Mouse (Mus musculus): ENCODE measurements around the gene Hyou1. TPM values are rescaled to one million over a fixed set of nuclear protein-coding genes. Genes with fewer than 3 reads are reported as not detected.
A peak's percentile ranks its signal among the peaks of the same experiment; 100 is the strongest.
"Not testable (repeated sequence)": the region's sequence is repeated elsewhere in the genome, so short reads cannot be mapped to it uniquely, and the experiment has no call there.

Gene Hyou1
- polyA plus RNA-seq, 1 experiment: 114 TPM

- H3K27ac ChIP-seq (ENCODE audit: insufficient read depth, low read length): peak overlapping the region; percentile 54
- peak overlapping the region; percentile 97 for H3K4me3 ChIP-seq (ENCODE audit: low read depth, low read length)
- H3K9ac ChIP-seq (ENCODE audit: low read depth, poor library complexity, severe bottlenecking): peak overlapping the region; percentile 98
- peaks cover 5% of the 10 kb centered on the region for H3K4me1 ChIP-seq (ENCODE audit: control insufficient read depth, insufficient read depth, low read length)
- H3K27me3 ChIP-seq (ENCODE audit: control insufficient read depth, insufficient read depth, low read length, poor library complexity, severe bottlenecking): no peaks in the 10 kb centered on the region
- H3K9me3 ChIP-seq (replicated peaks; ENCODE audit: control insufficient read depth, insufficient read depth, low read length, poor library complexity, severe bottlenecking): no peaks in the 10 kb centered on the region
- TF ChIP-seq POLR2A (IDR thresholded peaks at IDR 0.05; ENCODE audit: insufficient read depth, low read length): no peak
- TF ChIP-seq CTCF (IDR thresholded peaks at IDR 0.05; ENCODE audit: low read depth, low read length): no peak
- TF ChIP-seq EP300 (IDR thresholded peaks at IDR 0.05; ENCODE audit: insufficient read depth, low read depth, low read length): no peak
- H3K36me3 ChIP-seq (ENCODE audit: control insufficient read depth, insufficient read depth, low read length, poor library complexity, severe bottlenecking): peaks cover 21% of the 10 kb centered on the region
These were observed 43.2 kb upstream of the Hyou1 start for GRCm38 (mm10) chr9:44336093-44336406.

GRCm38 (mm10) chr9:44336513-44336912 is 42.8 kb upstream of the Hyou1 start:
- not testable (repeated sequence) for H3K4me1 ChIP-seq (ENCODE audit: control insufficient read depth, insufficient read depth, low read length); H3K9me3 ChIP-seq (replicated peaks; ENCODE audit: control insufficient read depth, insufficient read depth, low read length, poor library complexity, severe bottlenecking); H3K27me3 ChIP-seq (ENCODE audit: control insufficient read depth, insufficient read depth, low read length, poor library complexity, severe bottlenecking)
- Histone ChIP-seq H3K27ac (ENCODE audit: insufficient read depth, low read length) (0 out of 2 replicates have a peak overlapping the region, but pooled peaks have one; percentile 12), H3K9ac (ENCODE audit: low read depth, poor library complexity, severe bottlenecking) (peak overlapping the region; percentile 98), H3K4me3 (ENCODE audit: low read depth, low read length) (peak overlapping the region; percentile 55), H3K36me3 (ENCODE audit: control insufficient read depth, insufficient read depth, low read length, poor library complexity, severe bottlenecking) (peaks cover 21% of the 10 kb centered on the region)

- H3K27me3 ChIP-seq (ENCODE audit: control insufficient read depth, insufficient read depth, low read length, poor library complexity, severe bottlenecking): no peaks in the 10 kb centered on the region
- peaks cover 20% of the 10 kb centered on the region for H3K36me3 ChIP-seq (ENCODE audit: control insufficient read depth, insufficient read depth, low read length, poor library complexity, severe bottlenecking)
- TF ChIP-seq EP300 (IDR thresholded peaks at IDR 0.05; ENCODE audit: insufficient read depth, low read depth, low read length) (no peak), CTCF (IDR thresholded peaks at IDR 0.05; ENCODE audit: low read depth, low read length) (no peak), POLR2A (IDR thresholded peaks at IDR 0.05; ENCODE audit: insufficient read depth, low read length) (no peak)
- H3K4me3 ChIP-seq (ENCODE audit: low read depth, low read length): peak overlapping the region; percentile 55
- H3K9me3 ChIP-seq (replicated peaks; ENCODE audit: control insufficient read depth, insufficient read depth, low read length, poor library complexity, severe bottlenecking): no peaks in the 10 kb centered on the region
- H3K4me1 ChIP-seq (ENCODE audit: control insufficient read depth, insufficient read depth, low read length): peaks cover 5% of the 10 kb centered on the region
- 0 out of 2 replicates have a peak overlapping the region, but pooled peaks have one; percentile 12 for H3K27ac ChIP-seq (ENCODE audit: insufficient read depth, low read length)
- peak overlapping the region; percentile 98 for H3K9ac ChIP-seq (ENCODE audit: low read depth, poor library complexity, severe bottlenecking)
These were observed 42.3 kb upstream of the Hyou1 start for GRCm38 (mm10) chr9:44336964-44337363.

GRCm38 (mm10) chr9:44337436-44338169 is 41.7 kb upstream of the Hyou1 start:
- H3K4me1 ChIP-seq (ENCODE audit: control insufficient read depth, insufficient read depth, low read length): peaks cover 5% of the 10 kb centered on the region
- H3K36me3 ChIP-seq (ENCODE audit: control insufficient read depth, insufficient read depth, low read length, poor library complexity, severe bottlenecking): peaks cover 18% of the 10 kb centered on the region
- H3K4me3 ChIP-seq (ENCODE audit: low read depth, low read length): peak overlapping the region; percentile 55
- no peaks in the 10 kb centered on the region for H3K9me3 ChIP-seq (replicated peaks; ENCODE audit: control insufficient read depth, insufficient read depth, low read length, poor library complexity, severe bottlenecking)
- H3K9ac ChIP-seq (ENCODE audit: low read depth, poor library complexity, severe bottlenecking): peak overlapping the region; percentile 98
- 0 out of 2 replicates have a peak overlapping the region, but pooled peaks have one; percentile 12 for H3K27ac ChIP-seq (ENCODE audit: insufficient read depth, low read length)
- TF ChIP-seq POLR2A (IDR thresholded peaks at IDR 0.05; ENCODE audit: insufficient read depth, low read length) (no peak), CTCF (IDR thresholded peaks at IDR 0.05; ENCODE audit: low read depth, low read length) (no peak), EP300 (IDR thresholded peaks at IDR 0.05; ENCODE audit: insufficient read depth, low read depth, low read length) (no peak)
- H3K27me3 ChIP-seq (ENCODE audit: control insufficient read depth, insufficient read depth, low read length, poor library complexity, severe bottlenecking): no peaks in the 10 kb centered on the region

- Histone ChIP-seq H3K36me3 (ENCODE audit: control insufficient read depth, insufficient read depth, low read length, poor library complexity, severe bottlenecking) (peaks cover 18% of the 10 kb centered on the region), H3K4me1 (ENCODE audit: control insufficient read depth, insufficient read depth, low read length) (peaks cover 3% of the 10 kb centered on the region), H3K4me3 (ENCODE audit: low read depth, low read length) (no peak overlapping the region), H3K27ac (ENCODE audit: insufficient read depth, low read length) (no peak overlapping the region), H3K27me3 (ENCODE audit: control insufficient read depth, insufficient read depth, low read length, poor library complexity, severe bottlenecking) (no peaks in the 10 kb centered on the region), H3K9ac (ENCODE audit: low read depth, poor library complexity, severe bottlenecking) (no peak overlapping the region), H3K9me3 (replicated peaks; ENCODE audit: control insufficient read depth, insufficient read depth, low read length, poor library complexity, severe bottlenecking) (no peaks in the 10 kb centered on the region)
- TF ChIP-seq POLR2A (IDR thresholded peaks at IDR 0.05; ENCODE audit: insufficient read depth, low read length) (no peak), CTCF (IDR thresholded peaks at IDR 0.05; ENCODE audit: low read depth, low read length) (no peak), EP300 (IDR thresholded peaks at IDR 0.05; ENCODE audit: insufficient read depth, low read depth, low read length) (no peak)
These were observed 40.7 kb upstream of the Hyou1 start for GRCm38 (mm10) chr9:44338574-44338973.

- Histone ChIP-seq H3K4me3 (ENCODE audit: low read depth, low read length) (no peak overlapping the region), H3K36me3 (ENCODE audit: control insufficient read depth, insufficient read depth, low read length, poor library complexity, severe bottlenecking) (peaks cover 7% of the 10 kb centered on the region), H3K9ac (ENCODE audit: low read depth, poor library complexity, severe bottlenecking) (no peak overlapping the region), H3K4me1 (ENCODE audit: control insufficient read depth, insufficient read depth, low read length) (peaks cover 5% of the 10 kb centered on the region), H3K27me3 (ENCODE audit: control insufficient read depth, insufficient read depth, low read length, poor library complexity, severe bottlenecking) (no peaks in the 10 kb centered on the region), H3K9me3 (replicated peaks; ENCODE audit: control insufficient read depth, insufficient read depth, low read length, poor library complexity, severe bottlenecking) (no peaks in the 10 kb centered on the region), H3K27ac (ENCODE audit: insufficient read depth, low read length) (no peak overlapping the region)
- TF ChIP-seq CTCF (IDR thresholded peaks at IDR 0.05; ENCODE audit: low read depth, low read length) (no peak), EP300 (IDR thresholded peaks at IDR 0.05; ENCODE audit: insufficient read depth, low read depth, low read length) (no peak), POLR2A (IDR thresholded peaks at IDR 0.05; ENCODE audit: insufficient read depth, low read length) (no peak)
These were observed 37.8 kb upstream of the Hyou1 start for GRCm38 (mm10) chr9:44341487-44341886.
